Mouse (Mus musculus) kidney, postnatal 4 days (tissue): ENCODE measurements around the gene Mpped1.

Experiments
- DNase-seq, 2 experiments: peaks; one replicate each; pipeline ENCODE4 v3.0.0; 2021; ENCODE audit warnings: mixed read lengths in 2 of 2

Gene Mpped1

DNA sequence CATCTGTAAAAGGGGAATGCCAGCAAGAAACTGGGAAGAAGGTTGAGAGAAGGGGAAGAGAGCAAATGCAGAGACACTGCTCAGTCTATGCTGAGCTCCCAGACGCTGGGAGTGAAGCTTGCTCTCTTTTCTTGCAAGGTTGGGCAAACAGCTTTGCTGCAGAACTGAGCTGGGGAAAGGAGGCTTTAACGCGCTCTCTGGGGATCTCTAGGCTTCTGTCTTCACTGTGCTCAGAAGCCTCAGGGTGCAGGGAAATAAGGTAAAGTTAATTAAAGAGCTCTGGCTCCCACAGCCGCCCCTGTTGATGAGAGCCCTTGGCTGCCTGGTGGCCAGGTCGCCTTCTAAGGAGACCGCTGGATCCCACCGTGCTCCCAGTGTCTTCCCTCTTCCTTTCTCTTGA is 17.7 kb downstream of the Mpped1 start:
- no peak for DNase-seq

DNA sequence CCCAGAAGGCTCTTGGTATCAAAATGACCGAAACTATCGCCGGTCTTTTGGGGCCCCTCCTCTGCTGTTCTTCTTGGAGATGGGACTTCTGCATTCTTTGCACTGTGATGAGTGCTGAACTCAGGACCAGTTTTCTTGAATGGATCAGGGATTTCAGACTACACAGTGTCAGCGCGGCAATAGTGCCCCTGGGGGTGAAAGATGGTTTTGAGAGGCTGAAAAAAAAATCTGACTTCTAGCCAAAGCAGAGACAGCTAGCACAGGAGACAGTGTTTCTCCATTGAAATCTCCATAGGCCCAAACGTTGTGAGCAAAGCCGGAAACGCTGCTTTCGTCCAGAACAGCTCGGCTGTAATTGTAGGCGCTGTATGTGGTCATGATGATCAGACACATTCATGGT is 19.7 kb downstream of the Mpped1 start:
- no peak for DNase-seq

DNA sequence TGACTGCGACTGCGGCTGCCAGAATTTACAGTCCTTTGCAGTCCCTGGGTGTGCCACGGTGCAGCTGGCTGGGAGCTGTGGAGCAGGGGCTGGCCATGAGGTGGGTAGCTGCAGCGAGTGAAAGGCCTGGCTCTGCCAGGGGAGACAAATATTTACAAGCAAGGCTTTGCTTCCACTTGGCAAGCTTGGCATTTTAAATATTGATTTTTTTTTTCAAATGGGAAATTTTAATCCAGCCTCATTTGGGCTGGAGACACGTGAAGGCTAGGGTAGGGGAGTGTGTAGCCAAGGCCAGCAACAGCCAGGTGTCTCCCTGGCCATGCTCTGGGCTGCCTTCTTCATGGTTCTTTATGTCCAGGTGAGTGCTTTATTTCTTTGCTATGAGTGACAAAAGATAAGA is 21.7 kb downstream of the Mpped1 start:
- DNase-seq, result no peak

DNA sequence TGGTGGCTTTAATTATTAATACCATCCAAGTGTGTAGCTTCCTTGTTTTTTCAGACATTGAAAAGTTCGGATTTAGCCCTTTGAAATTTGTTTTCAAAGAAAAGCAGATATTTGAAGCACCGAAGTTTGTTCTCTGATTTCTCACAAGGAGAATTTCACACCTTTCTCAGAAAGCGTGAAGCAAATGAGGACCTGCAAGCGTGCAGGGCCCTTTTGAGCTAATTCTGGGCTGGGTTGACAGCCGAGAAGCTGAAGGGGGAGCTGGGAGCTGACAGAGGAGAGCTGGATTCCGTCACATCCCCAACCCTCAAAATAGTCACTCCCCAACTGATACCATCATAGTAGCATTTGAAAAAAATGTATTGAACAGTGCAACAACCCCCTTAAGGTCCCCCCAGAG is 34.8 kb downstream of the Mpped1 start:
- no peak for DNase-seq

DNA sequence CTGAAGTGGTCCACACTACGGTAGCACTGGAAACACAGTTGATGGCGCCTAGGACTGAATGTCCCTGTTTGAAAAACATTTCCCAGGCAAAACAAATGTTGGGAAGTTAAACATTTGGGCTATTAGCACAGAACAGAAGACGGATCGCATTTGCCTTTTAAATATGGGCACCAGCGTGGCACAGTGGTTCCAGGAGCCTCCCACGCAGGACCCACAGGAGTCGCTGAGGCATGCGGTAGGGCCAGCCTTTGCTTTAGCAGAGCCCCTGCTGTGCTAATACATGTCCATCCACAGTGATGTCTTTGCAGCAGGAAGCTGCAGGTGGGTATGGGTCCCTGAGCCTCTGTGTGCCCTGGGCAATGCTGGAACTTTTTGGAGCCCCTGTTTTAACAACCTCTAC is 48.7 kb downstream of the Mpped1 start:
- DNase-seq, result no peak

GRCm38 (mm10) chr15:83829226-83829625 is 50.0 kb downstream of the Mpped1 start:
- DNase-seq, result no peak

DNA sequence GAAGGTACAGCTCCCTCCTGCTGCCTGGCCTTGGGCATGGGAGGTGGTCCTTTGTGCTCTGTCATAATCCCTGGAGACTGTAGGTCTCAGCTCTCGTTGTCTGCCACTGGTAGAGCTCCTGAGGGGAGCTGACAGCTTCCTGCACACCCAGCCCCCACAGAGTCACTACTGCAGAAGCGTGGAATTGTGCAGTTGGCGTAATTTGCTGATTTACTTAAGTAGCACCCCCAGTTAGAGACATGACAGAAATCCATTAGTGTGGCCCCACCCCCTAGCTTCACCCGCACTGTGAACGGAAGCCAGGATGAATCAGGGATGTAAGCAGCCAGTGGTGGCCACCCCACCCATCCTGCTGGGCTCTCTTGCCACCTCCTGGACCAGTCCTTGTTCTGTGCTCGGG is 53.0 kb downstream of the Mpped1 start:
- no peak for DNase-seq

DNA sequence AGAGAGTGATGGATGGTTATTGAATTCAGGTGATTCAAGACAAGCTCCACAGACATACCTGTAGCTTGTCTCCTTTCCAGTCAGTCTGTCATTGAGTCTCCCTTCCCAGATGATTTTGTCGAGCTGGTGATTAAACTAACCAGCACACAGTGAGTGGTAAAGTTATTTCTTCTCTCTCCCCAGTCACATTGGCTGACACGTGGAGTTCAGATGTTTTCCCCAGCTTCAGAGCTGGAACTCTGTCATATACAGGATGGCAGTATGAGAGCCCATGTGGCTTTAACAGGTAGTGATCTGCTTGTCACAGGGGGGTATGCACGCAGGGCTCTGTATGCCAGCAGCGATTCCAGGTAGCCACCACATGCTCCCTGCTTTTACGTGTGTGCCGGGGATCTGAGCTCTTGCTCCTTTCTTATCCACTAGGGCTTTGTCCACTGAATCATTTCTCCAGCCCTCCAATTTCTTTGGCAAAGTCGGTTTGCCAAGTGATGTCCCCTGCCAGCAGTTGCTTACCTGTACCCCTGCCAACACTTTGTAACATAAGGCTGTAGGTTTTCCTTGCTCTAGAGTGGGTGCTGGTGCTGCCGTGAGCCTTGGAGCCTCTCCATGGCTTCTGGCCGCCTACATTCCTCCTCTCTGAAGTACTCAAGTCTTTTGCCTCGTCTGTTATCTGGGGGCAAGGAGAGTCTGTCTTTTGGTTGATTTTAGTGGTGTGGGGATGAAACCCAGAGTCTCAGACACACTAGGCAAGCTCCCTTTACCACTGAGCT is 61.9 kb downstream of the Mpped1 start:
- no peak for DNase-seq

DNA sequence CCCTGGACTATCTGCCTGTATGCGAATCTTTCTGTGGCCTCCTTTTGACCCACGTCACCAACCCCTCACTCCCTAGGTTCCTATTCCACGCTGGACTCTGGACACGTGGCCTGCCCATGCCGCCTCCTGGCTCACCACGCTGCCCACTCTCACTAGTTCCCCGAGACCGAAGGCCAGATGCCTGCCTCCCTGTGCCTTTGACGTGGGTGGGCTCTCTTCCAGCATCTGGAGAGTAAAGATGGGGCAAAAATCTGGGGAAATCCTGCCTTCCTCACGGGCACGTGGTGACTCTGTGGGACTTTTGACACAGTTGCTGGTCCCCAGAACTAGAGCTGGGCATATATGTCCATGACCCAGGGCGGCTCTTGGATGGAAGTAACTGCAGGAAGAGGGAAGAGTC is 63.2 kb downstream of the Mpped1 start:
- DNase-seq, result no peak

- DNase-seq, result no peak
Measured at GRCm38 (mm10) chr15:83842915-83843789, 63.9 kb downstream of the Mpped1 start.

GRCm38 (mm10) chr15:83845734-83846133 is 66.5 kb downstream of the Mpped1 start:
- DNase-seq, result no peak

DNA sequence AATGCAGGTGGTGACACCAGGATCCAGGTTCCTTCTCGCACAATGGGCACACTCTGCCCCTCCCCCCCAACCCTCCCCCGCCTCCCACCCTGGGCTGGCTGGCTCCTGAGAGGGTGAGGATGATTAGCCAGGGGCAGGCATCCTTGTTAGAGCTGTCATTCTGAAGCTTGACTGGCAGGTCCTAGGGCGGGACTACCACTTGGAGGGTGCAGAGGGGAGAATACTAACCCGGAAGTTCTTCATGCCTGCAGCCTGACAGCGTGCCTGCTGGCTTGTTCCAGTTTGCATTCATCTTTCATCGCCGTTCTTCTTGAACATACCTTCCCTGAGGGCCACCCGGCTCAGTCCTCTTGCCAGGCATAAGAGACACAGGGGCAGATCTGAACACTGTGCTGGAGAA is 67.3 kb downstream of the Mpped1 start:
- no peak for DNase-seq

DNA sequence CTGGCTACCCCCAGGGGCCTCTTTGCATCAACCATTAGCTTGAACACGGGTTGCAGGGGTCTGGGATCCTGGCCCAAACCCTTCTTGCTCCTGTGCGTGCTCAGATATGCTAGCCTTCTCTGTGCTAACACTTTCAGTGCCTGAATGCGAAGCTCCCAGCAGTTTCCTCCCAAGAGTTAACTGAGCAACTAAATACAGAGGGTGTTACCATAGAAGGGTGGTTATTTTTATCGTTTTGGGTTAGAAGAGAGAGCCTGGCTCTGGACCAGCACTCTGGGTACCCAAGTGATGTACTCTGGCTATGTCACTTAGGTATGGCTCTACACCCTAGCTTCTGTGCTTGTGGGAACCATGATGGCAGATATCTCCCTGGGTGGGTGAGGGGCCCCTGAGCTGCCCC is 68.2 kb downstream of the Mpped1 start:
- DNase-seq, result no peak

GRCm38 (mm10) chr15:83848193-83848592 is 68.9 kb downstream of the Mpped1 start:
- DNase-seq, result no peak

DNA sequence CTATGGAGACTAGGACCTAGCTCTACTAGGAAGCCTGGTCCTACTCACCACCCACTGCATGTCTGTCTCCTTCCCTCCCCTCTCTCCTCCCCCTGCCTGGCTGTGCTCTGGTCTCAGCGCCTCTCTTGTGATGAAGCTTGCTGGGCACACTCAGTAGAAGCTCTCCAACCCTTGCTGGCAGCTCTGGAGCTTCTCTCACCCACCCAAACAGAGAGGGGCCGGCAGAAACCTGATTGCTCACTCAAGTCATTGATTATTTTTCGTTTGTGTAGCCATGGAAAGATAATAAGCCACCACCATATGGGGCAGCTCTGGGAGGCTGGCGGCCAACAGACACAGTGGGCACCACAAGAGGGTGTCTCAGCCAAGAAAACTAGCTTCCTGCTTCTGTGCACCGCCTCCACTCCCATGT is 74.1 kb downstream of the Mpped1 start:
- DNase-seq, result no peak

GRCm38 (mm10) chr15:83857129-83857528 is 77.9 kb downstream of the Mpped1 start:
- peak; percentile 81 to 83 for DNase-seq

- no peak for DNase-seq
Measured at GRCm38 (mm10) chr15:83865626-83866025, 86.4 kb downstream of the Mpped1 start.

- DNase-seq, result peak; percentile 43 to 54
Measured at GRCm38 (mm10) chr15:83870936-83871335, 91.7 kb downstream of the Mpped1 start.

DNA sequence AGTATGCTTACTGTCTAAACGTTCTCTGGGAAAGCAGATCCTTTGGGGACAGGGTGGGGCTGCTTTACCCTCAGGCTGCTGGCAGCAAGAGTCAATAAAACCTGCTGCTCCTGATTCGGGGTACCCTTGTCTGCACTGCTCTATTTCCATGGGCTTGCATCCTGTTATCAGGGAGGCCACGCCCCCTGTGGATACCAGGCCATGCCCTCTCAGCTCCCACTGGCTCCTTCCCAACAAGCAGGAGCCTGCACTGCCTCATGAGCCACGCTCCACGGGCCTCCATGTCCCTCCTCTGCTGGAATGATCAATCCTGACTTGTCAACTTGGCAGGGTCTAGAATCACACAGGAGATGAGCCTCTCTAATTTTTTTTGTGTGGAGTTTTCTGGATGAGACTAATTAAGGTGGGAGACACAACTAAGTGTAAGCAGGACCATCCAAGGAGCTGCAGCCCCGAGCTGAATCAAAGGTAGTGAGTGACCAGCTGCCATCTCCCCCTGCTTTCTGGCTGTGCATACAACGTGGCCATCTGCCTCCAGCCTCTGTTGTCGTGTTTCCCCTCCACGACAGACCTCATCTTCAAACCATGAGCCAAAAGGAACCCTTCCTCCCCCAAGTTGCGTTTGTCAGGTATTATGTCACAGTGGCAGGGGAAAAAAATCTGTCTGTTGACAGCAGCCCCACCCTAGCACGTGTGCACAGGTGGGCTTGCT is 98.0 kb downstream of the Mpped1 start:
- no peak for DNase-seq

DNA sequence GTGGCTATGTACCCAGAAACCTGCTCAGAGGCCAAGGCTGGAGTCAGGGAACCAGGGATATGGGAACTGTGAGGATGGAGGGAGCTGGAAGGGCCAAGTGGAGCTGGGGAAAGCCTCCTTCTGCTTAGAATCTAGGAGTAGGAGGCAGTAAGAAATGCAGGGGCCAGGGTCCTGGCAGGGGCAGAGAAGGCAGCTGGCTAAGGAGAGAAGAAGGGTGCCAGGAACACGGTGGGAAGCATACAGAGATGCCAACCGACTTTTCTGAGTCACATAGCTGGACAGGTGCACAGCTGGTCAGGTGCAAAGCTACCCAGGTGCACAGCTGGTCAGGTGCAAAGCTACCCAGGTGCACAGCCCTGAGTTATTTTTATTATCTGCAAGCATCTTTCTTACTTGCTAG is 98.6 kb downstream of the Mpped1 start:
- no peak for DNase-seq

- DNase-seq, result peak; percentile 90
Measured at GRCm38 (mm10) chr15:83879845-83880244, 100.6 kb downstream of the Mpped1 start.

DNA sequence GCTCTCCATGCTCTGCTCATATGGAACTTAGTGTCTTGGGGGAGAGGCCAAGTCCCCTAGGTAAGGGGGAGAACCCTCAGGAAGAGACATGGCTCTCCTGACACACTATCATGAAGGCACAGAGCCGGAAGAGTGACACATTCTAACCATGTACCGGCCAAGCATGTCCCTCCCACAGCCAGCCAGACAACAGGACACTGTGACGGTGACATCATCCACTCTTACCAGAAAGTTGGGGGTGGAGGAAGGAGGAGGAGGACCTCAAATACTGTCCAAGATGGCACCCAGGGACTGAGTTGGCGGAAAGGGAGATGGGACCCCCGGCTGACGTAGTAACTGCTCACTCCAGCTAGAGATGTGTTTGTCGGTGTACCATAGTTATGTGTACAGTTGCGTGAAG is 104.6 kb downstream of the Mpped1 start:
- no peak for DNase-seq

- no peak for DNase-seq
Measured at GRCm38 (mm10) chr15:83884291-83884690, 105.0 kb downstream of the Mpped1 start.

DNA sequence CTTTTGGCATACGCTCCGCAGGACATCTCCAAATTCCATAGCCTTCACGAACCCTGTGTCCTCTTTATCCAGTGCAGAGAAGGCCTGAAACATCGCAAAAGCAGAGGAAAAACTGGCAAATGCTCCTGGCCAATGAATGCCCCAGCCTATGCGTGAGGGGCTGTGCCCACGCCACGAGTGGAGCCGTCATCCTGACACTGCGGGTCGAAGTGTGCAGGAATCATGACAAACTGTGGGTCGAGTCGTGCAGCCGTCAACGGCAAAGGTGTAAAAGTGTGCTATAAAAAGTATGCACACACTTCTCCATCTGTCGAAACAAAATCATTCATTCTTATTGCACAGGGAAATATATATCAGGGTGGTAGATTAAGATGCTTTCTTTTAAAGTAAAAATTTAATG is 113.6 kb downstream of the Mpped1 start:
- no peak for DNase-seq
